ENCODE assay signal across 8 mouse cellular contexts in genomic region chr15:82987732-82988112, GRCm38 (mm10). TPM values are rescaled to one million over a fixed set of nuclear protein-coding genes. Genes with fewer than 3 reads are reported as not detected.
DNase-seq lines count a peak whose midpoint lies in the region; ATAC-seq and TF ChIP-seq lines count a peak whose summit lies in the region.

TSS of gene Tcf20 (minus strand) at chr15:82987872.

- H3K27ac ChIP-seq in ES-Bruce4 (ENCODE audit: insufficient read depth, low read length) = no peak within 1 kb of the TSS
- H3K27ac ChIP-seq in forebrain, embryonic 14.5 days (ENCODE audit: low read depth, low read length) = 0 out of 2 replicates have a peak within 1 kb of the TSS, but pooled peaks have one; percentile 14
- peak within 1 kb of the TSS; percentile 28; the same call in 1 of the 2 replicates for H3K27ac ChIP-seq in neural tube, embryonic 15.5 days (replicated peaks)

- H3K4me3 ChIP-seq in ES-Bruce4 (ENCODE audit: low read depth, low read length) = peak within 1 kb of the TSS; percentile 78
- peak within 1 kb of the TSS; percentile 43 for H3K4me3 ChIP-seq in forebrain, embryonic 14.5 days (ENCODE audit: low read depth, low read length)
- H3K4me3 ChIP-seq in neural tube, embryonic 15.5 days (replicated peaks) = peak within 1 kb of the TSS; percentile 46

- under 1% methylated on average over 20 of the region's 20 CpGs for WGBS in forebrain, embryonic 14.5 days
- under 1% methylated on average over 20 of the region's 20 CpGs for WGBS in neural tube, embryonic 15.5 days

- peak; percentile 75 for ATAC-seq in cerebellum, adult (ENCODE audit: insufficient number of reproducible peaks, low FRiP score, low TSS enrichment)
- peak; percentile 64 for ATAC-seq in forebrain, embryonic 14.5 days
- peak; percentile 89 for ATAC-seq in neural tube, embryonic 15.5 days (ENCODE audit: low FRiP score)

- H3K4me1 ChIP-seq in ES-Bruce4 (ENCODE audit: control insufficient read depth, insufficient read depth, low read length) = no peaks in the 10 kb centered on the region
- H3K4me1 ChIP-seq in forebrain, embryonic 14.5 days (ENCODE audit: control insufficient read depth, insufficient read depth, low read length) = peaks cover 65% of the 10 kb centered on the region
- H3K4me1 ChIP-seq in neural tube, embryonic 15.5 days = peaks cover 83% of the 10 kb centered on the region

- peak within 1 kb of the TSS; percentile 92 for H3K4me2 ChIP-seq in forebrain, embryonic 14.5 days (ENCODE audit: low read length)
- peak within 1 kb of the TSS; percentile 92 for H3K4me2 ChIP-seq in neural tube, embryonic 15.5 days

- intact Hi-C loops in heart, postnatal 14 days (cut with DNase I) = no loop called here

- no peaks in the 10 kb centered on the region for H3K36me3 ChIP-seq in ES-Bruce4 (ENCODE audit: control insufficient read depth, insufficient read depth, low read length, poor library complexity, severe bottlenecking)
- no peaks in the 10 kb centered on the region for H3K36me3 ChIP-seq in forebrain, embryonic 14.5 days (ENCODE audit: control insufficient read depth, insufficient read depth, low read length)
- H3K36me3 ChIP-seq in neural tube, embryonic 15.5 days = no peaks in the 10 kb centered on the region

- H3K27me3 ChIP-seq in ES-Bruce4 (ENCODE audit: control insufficient read depth, insufficient read depth, low read length, poor library complexity, severe bottlenecking) = 0 out of 2 replicates have a peak, but pooled peaks cover 2% of the 10 kb centered on the region
- peaks cover 5% of the 10 kb centered on the region; the same call in 1 of the 2 replicates for H3K27me3 ChIP-seq in forebrain, embryonic 14.5 days (replicated peaks; ENCODE audit: control insufficient read depth, insufficient read depth, low read length)
- H3K27me3 ChIP-seq in neural tube, embryonic 15.5 days (replicated peaks) = peaks cover 18% of the 10 kb centered on the region

- TF ChIP-seq CTCF in ES-Bruce4 (IDR thresholded peaks at IDR 0.05; ENCODE audit: low read depth, low read length) = no peak

- no peaks in the 10 kb centered on the region for H3K9me3 ChIP-seq in ES-Bruce4 (replicated peaks; ENCODE audit: control insufficient read depth, insufficient read depth, low read length, poor library complexity, severe bottlenecking)
- no peaks in the 10 kb centered on the region for H3K9me3 ChIP-seq in forebrain, embryonic 14.5 days (replicated peaks; ENCODE audit: control insufficient read depth, low read length)
- no peaks in the 10 kb centered on the region for H3K9me3 ChIP-seq in neural tube, embryonic 15.5 days (replicated peaks)

- no peak for TF ChIP-seq EP300 in ES-Bruce4 (IDR thresholded peaks at IDR 0.05; ENCODE audit: insufficient read depth, low read depth, low read length)

- peak within 1 kb of the TSS; percentile 48 for H3K9ac ChIP-seq in ES-Bruce4 (ENCODE audit: low read depth, poor library complexity, severe bottlenecking)
- H3K9ac ChIP-seq in forebrain, embryonic 14.5 days (ENCODE audit: low read length) = peak within 1 kb of the TSS; percentile 63
- H3K9ac ChIP-seq in neural tube, embryonic 15.5 days (replicated peaks) = peak within 1 kb of the TSS; percentile 40; the same call in 1 of the 2 replicates

- DNase-seq in forebrain, embryonic 14.5 days (ENCODE audit: low spot score) = peak; percentile 92
- peak; percentile 95 to 97 for DNase-seq in heart, postnatal 14 days
- DNase-seq in layer of hippocampus, adult 11-12 months (ENCODE audit: low spot score) = peak; percentile 90
- DNase-seq in lung, adult 18-20 months = peak; percentile 91 to 93
- DNase-seq in thymus, adult 18-20 months = peak; percentile 93

- TF ChIP-seq POLR2A in ES-Bruce4 (IDR thresholded peaks at IDR 0.05; ENCODE audit: insufficient read depth, low read length) = no peak

RNA-seq across cellular contexts. Expression of gene Tcf20, which starts in this region (rescaled TPM):
- polyA plus RNA-seq in ES-Bruce4 (2011; ENCODE audit: insufficient read depth, insufficient read length, low read depth, missing spikeins) = 104 and 108 TPM in 2 replicates
- 17.1 and 17.4 TPM in 2 replicates for polyA plus RNA-seq in forebrain, embryonic 14.5 days (2014; fragmentation: Nextera tagmentation; extraction: Ambion mirVana)
- 10 to 100 TPM; 49.9 to 59.1 TPM for total RNA-seq in heart, postnatal 14 days (2021)
- polyA plus RNA-seq in neural tube, embryonic 15.5 days (2015; fragmentation: Nextera tagmentation; extraction: Ambion mirVana) = 11.2 and 11.5 TPM in 2 replicates
